ENCODE assay signal across 8 mouse cellular contexts in the genomic region with DNA sequence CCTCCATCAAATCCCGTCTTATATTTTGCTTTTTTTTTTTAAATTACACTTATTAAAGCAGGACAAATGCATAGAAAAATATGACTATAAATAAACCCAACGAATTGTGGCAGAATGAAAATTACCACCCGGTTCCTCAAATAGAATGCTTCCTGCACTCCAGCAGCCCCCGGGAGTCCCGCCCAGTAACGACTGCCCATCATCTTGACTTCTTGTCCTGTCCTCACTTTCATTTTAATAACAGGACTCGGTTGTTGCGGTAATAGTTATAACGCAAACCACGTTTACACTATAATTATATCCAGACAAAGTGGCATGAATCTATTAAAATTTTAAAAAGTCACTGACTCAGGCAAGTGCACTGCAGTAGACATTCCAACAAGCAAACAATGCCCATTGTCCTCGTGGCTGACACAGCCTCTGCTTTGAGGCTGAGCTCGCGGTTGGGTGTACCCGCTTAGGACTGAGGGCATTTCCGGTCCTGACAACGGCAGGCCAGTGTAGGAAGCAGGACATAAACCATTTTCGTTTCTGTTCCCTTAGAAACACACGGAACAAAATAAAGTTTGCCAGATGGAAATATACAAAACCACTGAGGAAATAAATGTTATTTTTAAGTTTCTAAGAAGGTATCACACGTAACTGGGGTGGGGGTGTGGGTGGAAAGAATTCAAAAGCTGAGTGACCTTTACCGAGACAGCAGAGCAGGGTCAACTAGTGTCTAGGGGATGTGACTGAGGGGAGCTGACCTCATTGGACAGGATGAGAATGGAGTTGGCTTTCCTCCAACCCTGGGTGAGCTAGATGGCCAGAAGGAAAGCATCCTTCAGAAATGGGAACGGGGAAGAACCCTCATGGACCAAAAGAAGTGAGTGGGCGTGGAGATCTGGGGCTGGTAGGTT.
A peak's percentile ranks its signal among the peaks of the same experiment; 100 is the strongest.
DNase-seq lines count a peak whose midpoint lies in the region.

No protein-coding gene starts in this region.

- DNase-seq in adrenal gland, postnatal 14 days: peak; percentile 36
- DNase-seq in adrenal gland, postnatal 4 days (ENCODE audit: low spot score in 2 of 2): no peak
- peak; percentile 30 for DNase-seq in c-Kit-positive CD71-negative TER-119-negative erythroid progenitor cells, embryonic 14.5 days (ENCODE audit: low read depth)
- DNase-seq in kidney, adult 8-10 months: peak; percentile 36 to 47
- peak; percentile 70 to 84 for DNase-seq in lung, postnatal 4 days
- DNase-seq in embryo, embryonic 9.5 days (ENCODE audit: extremely low spot score): no peak
- DNase-seq in gastrocnemius, postnatal 4 days (ENCODE audit: low spot score in 2 of 2): no peak
- no peak for DNase-seq in ovary, postnatal 14 days (ENCODE audit: low spot score)

Comparison
In these comparisons a context has a peak if more than half of its experiments do, and no peak if none do; other contexts are left out.
1. DNase-seq: peak in adrenal gland, postnatal 14 days (single experiment), c-Kit-positive CD71-negative TER-119-negative erythroid progenitor cells, embryonic 14.5 days (single experiment), kidney, adult 8-10 months (2 of 2) and lung, postnatal 4 days (2 of 2); none in adrenal gland, postnatal 4 days (0 of 2), embryo, embryonic 9.5 days (single experiment), gastrocnemius, postnatal 4 days (0 of 2) and ovary, postnatal 14 days (single experiment).